Mouse (Mus musculus) embryonic facial prominence, embryonic 10.5 days (tissue): ENCODE data around the gene Gpr63. TPM values are rescaled to one million over a fixed set of nuclear protein-coding genes. Genes with fewer than 3 reads are reported as not detected.
"Not testable (repeated sequence)": the region's sequence is repeated elsewhere in the genome, so short reads cannot be mapped to it uniquely, and the experiment has no call there.

Experiments used
- DNase-seq: peaks from one replicate; pipeline ENCODE4 v3.0.0-alpha.2; 2017; ENCODE audit warnings: low spot score
- H3K27ac ChIP-seq: fragments of 300-500 bp; sonication (generic); replicated peaks from 2 replicates; pipeline ENCODE4 v1.5.1; 2016; ENCODE audit warnings: mild to moderate bottlenecking
- H3K27me3 ChIP-seq: fragments of 300-500 bp; sonication (generic); replicated peaks from 2 replicates; pipeline ENCODE4 v1.6.1; 2016; ENCODE audit warnings: low read depth, mild to moderate bottlenecking; ENCODE audit not compliant: poor library complexity, severe bottlenecking
- H3K36me3 ChIP-seq: fragments of 300-500 bp; sonication (generic); replicated peaks from 2 replicates; pipeline ENCODE4 v1.6.1; 2016; ENCODE audit warnings: mild to moderate bottlenecking, moderate library complexity
- H3K4me1 ChIP-seq: fragments of 300-500 bp; sonication (generic); 2 replicates; pipeline ENCODE4 v1.6.1; 2016
- H3K4me3 ChIP-seq: fragments of 300-500 bp; sonication (generic); 2 replicates; pipeline ENCODE4 v1.5.1; 2016; ENCODE audit warnings: mild to moderate bottlenecking, moderate library complexity
- H3K9me3 ChIP-seq: fragments of 300-500 bp; sonication (generic); 2 replicates; pipeline ENCODE4 v1.6.1; 2016; ENCODE audit warnings: mild to moderate bottlenecking
- WGBS: fragments of 180-500 bp; shearing (Covaris S2); methylation state at CpG from one replicate; pipeline ENCODE4 v1.1.7; 2016; 5-methylcytosine and 5-hydroxymethylcytosine counted together
- polyA plus RNA-seq: library from polyadenylated mRNA; unstranded; fragments of >200 nt; fragmentation: Nextera tagmentation; extraction: Ambion mirVana; gene quantifications from 2 replicates; pipeline ENCODE4 v1.2.1, GENCODE M21; 2016

Gpr63 gene
- 0.95 and 1.5 TPM in 2 replicates for polyA plus RNA-seq

DNA sequence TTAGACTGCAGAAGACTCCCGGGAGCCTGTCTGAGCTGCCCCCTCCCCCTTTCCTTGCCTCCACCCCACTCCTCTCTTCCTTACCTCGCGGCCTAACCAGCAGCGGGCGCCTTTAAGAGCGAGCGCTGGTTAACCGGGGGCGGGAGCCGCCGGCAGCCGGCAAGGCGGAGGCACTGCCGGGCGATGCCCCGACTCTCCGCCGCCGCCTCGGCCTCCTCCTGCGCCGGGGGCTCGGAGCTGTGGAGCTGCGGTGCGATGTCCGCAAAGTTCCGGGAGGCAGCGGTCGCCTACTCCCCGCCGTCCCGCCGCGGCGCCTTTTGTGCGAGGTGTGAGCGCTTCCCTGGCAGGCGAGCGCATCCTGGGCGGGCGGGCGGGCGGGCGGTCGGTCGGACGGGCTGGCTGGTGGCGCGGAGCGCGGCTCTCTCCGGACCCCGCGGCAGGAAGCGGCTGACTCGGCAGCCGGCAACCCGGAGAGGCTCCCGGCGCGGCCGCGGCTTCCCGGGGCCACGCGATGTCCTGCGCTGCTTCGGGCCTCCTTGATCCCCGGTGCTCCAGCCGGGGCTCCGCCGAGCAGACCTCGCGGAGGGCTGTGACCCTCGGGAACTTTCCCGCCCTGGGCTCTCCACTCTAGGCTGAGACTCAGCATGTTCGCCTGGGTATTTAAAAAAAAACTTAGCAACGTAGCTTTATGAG lies at the start of gene Gpr63:
Gene Gpr63 (plus strand): TSS at position 109 of the 693 bp plus-strand sequence.
- Histone ChIP-seq H3K9me3 (no peaks in the 10 kb centered on the region), H3K36me3 (no peaks in the 10 kb centered on the region), H3K4me3 (peak within 1 kb of the TSS; percentile 82), H3K27ac (peak within 1 kb of the TSS; percentile 97), H3K27me3 (0 out of 2 replicates have a peak, but pooled peaks cover 5% of the 10 kb centered on the region), H3K4me1 (peaks cover 18% of the 10 kb centered on the region)
- DNase-seq, result peak; percentile 88
- WGBS, result under 1% methylated on average over 78 of the region's 78 CpGs

DNA sequence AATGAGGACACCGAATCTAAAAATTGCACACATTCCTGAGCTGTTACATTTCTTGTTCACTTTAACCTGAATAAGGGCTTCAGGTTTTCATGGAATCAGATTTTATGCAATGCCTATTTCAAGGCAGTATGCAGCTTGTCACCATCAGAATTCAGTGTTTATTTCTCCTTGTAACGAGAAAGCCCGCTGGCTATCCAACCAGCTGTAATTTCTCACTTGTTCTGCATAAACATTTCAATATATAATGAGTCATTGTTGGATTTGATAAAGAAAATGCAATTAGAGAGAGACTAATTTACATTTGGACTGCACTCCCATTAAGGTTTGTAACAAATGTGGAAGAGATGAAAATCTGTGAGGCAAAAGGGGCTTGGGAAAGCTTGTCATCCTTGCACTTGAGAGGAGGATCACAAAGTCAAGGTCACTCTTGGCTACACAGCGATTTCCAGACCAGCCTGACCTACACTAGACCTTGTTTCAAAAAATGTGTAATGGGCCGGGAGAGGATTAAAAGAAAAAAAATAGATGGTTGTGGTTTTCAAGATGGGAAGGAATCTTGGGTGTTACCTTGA lies 46.1 kb upstream of the Gpr63 start:
- H3K4me1 ChIP-seq, result no peaks in the 10 kb centered on the region
- 86% methylated on average over 5 of the region's 5 CpGs for WGBS
- no peak overlapping the region for H3K27ac ChIP-seq
- H3K27me3 ChIP-seq, result no peaks in the 10 kb centered on the region
- no peaks in the 10 kb centered on the region for H3K36me3 ChIP-seq
- H3K9me3 ChIP-seq, result no peaks in the 10 kb centered on the region
- no peak for DNase-seq
- H3K4me3 ChIP-seq, result no peak overlapping the region

DNA sequence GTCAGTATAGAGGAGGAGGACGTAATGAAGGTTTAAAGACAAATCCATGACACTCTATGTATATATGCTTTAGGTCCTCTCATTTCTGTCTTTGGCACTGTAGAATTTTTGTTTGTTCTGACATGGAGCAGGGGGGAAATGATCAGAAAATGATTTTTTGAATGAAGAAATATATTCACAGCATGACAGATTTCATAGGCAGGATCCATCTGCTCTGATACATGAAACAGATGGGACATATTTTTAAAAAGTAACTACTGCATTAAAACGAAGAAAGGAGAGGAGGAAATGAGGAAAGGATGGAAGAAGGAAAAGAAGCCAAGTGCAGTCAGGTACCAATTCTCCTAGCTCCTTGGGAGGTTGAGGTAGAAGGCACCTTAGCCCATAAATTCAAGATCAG lies 41.5 kb upstream of the Gpr63 start:
- Histone ChIP-seq H3K4me1 (no peaks in the 10 kb centered on the region), H3K4me3 (no peak overlapping the region), H3K9me3 (no peaks in the 10 kb centered on the region), H3K27ac (no peak overlapping the region), H3K27me3 (no peaks in the 10 kb centered on the region), H3K36me3 (no peaks in the 10 kb centered on the region)
- no peak for DNase-seq
- 77% methylated on average over 2 of the region's 2 CpGs for WGBS

DNA sequence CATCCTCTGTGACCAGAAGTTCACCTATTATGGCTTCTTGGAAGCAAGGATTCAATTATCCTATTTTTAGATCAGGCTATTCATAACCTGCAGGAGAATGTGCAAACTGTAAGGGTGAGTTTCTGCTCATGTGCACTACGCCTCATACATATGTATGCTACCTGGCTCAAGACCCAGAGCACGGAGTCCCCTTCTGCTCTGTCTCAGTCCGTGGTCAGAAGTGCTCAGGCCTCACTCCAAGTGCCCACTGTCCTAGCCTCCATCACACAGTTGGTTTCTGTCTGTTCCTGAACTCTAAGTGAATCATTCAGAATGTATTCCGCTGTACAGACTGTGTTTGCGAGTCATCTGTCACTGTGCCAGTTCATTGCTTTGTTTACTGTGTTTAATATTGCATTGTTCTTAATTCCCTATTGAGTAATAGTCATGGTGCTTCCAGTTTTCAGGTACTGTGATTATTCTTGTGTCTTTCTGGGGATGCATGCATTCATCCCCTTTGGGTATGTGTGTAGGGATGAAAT lies 37.9 kb upstream of the Gpr63 start:
- Histone ChIP-seq H3K4me3 (no peak overlapping the region), H3K4me1 (no peaks in the 10 kb centered on the region), H3K27ac (no peak overlapping the region), H3K27me3 (no peaks in the 10 kb centered on the region), H3K36me3 (no peaks in the 10 kb centered on the region), H3K9me3 (no peaks in the 10 kb centered on the region)
- 89% methylated on average over 5 of the region's 5 CpGs for WGBS
- no peak for DNase-seq

DNA sequence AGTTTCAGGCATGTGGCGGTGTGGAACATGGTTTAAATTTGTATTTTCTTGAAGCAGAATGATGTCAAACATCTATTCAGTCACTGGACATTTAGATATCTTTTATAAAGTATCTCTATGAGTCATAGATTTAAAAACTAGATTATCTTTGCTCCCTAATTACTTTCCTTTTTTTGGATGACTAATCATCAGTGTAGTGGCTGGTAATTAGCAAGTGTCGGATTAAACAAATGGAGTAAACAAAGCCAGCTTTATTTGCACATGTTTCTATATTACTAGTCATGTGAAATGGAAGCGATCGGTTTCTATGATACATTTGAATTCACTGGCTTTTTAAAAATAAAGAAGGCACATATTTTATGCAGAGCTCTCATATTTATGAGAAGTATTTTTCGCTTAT lies 37.3 kb upstream of the Gpr63 start:
- H3K27ac ChIP-seq, result no peak overlapping the region
- 88% methylated on average over 5 of the region's 5 CpGs for WGBS

DNA sequence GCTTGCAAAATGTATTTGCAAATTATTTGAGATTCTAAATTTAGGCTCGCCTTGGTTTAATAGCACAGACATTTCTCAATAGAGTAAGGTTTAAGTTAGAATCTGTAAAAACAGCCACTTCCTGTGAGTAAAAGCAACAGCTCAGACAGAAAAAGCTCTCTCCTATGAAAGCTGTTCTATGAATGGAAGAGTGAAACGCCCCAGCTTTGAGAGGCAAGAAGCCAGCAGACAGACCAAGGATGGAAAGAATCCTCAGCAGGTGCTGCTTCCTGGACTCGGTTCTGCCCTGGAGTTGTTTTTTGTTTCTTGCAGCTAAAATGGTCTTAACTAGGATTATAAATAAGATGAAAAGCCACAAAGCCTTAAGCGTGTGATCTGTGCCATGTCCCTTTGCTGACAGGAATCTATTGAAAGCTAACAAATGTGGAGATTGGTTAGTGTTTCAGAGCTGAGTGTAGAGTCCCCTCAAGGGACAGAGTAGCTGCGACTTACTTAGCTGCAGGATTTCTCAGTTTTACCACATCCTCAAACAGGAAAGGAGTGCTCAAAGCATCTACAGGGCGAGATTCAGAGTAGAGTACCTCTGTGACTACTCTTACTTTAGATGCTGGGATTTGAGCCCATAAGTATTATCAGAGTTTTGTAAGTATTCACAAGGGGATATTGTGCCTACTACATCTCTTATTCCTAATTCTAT lies 23.3 kb upstream of the Gpr63 start:
- H3K9me3 ChIP-seq, result no peaks in the 10 kb centered on the region
- no peak overlapping the region for H3K4me3 ChIP-seq
- WGBS, result 57% methylated on average over 6 of the region's 6 CpGs

More for the DNA sequence above, 37.3 kb upstream of the Gpr63 start:
- Histone ChIP-seq H3K4me3 (no peak overlapping the region), H3K4me1 (no peaks in the 10 kb centered on the region), H3K36me3 (no peaks in the 10 kb centered on the region), H3K9me3 (no peaks in the 10 kb centered on the region), H3K27me3 (no peaks in the 10 kb centered on the region)
- DNase-seq, result no peak

DNA sequence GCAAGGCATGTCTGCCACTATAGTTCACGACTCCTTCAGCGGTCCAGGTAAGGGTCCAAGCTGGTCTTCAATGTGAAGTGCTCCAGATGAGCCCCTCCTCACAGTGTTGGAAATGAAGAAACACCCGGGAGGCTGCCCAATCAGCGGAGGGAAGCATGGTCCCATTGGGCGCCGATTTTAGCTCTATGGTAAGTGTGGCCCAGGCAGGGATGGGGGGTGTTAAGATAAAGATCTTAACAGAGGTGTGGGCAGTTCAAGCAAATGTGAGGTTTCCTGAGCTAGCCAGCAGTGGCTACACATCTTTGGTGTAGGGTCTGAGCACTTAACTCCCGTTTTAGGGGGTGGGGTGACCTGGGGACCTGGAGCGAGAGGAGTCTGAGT lies 299 bp upstream of the Gpr63 start:
- Histone ChIP-seq H3K36me3 (no peaks in the 10 kb centered on the region), H3K27ac (peak overlapping the region; percentile 97), H3K4me3 (peak overlapping the region; percentile 82), H3K4me1 (peaks cover 18% of the 10 kb centered on the region), H3K9me3 (no peaks in the 10 kb centered on the region), H3K27me3 (0 out of 2 replicates have a peak, but pooled peaks cover 5% of the 10 kb centered on the region)
- DNase-seq, result no peak
- 6% methylated on average over 8 of the region's 8 CpGs for WGBS

More for the DNA sequence above, 23.3 kb upstream of the Gpr63 start:
- no peaks in the 10 kb centered on the region for H3K36me3 ChIP-seq
- no peaks in the 10 kb centered on the region for H3K4me1 ChIP-seq
- no peak for DNase-seq
- no peak overlapping the region for H3K27ac ChIP-seq
- H3K27me3 ChIP-seq, result no peaks in the 10 kb centered on the region

DNA sequence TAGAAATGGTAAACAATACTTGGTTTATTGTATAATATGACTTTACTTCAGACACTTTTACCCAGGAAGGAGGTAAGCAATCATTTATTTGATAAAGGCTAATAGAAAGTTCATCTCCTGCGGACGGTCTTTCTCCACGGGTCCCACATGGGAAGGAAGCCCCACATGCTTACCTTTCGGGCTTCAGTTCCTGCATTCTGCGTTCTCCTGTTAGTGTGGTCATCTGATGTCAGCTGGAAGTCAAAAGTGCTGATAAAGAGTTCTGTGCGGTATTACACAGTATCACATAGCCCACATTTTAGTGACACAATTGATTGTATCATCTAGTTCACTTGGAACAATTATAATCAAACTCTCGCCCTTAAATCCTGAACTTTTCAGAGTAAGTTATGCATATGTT lies 1.0 kb downstream of the Gpr63 start:
- WGBS, result 20% methylated on average over 7 of the region's 7 CpGs
- DNase-seq, result peak; percentile 30
- H3K4me3 ChIP-seq, result peak overlapping the region; percentile 82
- no peaks in the 10 kb centered on the region for H3K36me3 ChIP-seq
- H3K27me3 ChIP-seq, result 0 out of 2 replicates have a peak, but pooled peaks cover 5% of the 10 kb centered on the region
- H3K27ac ChIP-seq, result no peak overlapping the region
- no peaks in the 10 kb centered on the region for H3K9me3 ChIP-seq
- peaks cover 18% of the 10 kb centered on the region for H3K4me1 ChIP-seq

DNA sequence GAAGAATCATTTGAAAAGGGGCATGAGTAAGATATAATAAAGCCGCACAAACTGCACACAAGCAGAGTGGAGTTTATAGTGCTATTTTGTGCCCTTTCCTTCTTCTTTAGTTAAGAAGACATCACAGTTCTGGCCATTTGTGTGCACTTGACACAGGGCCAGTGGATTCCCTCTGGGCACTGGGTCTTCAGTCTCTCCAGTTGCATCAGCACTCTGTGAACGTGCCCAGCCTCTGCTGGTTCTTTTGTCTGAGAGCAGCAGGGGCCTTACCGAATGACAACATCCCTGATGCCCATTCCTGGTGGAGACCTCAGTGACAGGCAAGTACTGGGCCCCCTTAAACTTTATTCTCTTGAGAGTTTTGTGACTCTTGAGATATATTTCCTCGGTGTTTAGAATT lies 12.4 kb downstream of the Gpr63 start:
- Histone ChIP-seq H3K27me3 (no peaks in the 10 kb centered on the region), H3K4me1 (no peaks in the 10 kb centered on the region; the same call in 1 of the 2 replicates), H3K36me3 (peaks cover 7% of the 10 kb centered on the region; the same call in 1 of the 2 replicates), H3K27ac (no peak overlapping the region), H3K9me3 (0 out of 2 replicates have a peak, but pooled peaks cover 2% of the 10 kb centered on the region), H3K4me3 (no peak overlapping the region)
- no peak for DNase-seq
- 55% methylated on average over 4 of the region's 4 CpGs for WGBS

DNA sequence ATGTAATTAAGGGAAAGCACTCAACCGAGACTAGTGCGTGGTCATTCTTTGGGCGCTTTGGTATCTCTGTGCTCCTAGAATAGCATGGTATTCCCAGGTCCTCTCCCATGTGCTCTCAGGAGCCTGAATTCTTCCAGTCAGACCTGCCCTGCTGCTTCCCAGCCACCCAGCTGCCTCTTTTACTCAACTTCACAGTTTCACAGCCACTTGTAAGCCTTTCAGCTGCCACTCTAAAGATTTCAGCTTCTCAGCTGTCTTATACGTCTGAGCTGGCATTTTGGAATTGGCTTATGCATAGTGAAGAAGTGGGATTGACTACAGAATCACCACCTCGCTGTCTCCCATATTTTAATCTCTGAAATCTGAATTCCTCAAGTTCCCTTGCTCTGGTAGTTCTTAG lies 19.4 kb downstream of the Gpr63 start:
- Histone ChIP-seq H3K27me3 (no peaks in the 10 kb centered on the region), H3K4me3 (no peak overlapping the region), H3K27ac (no peak overlapping the region), H3K9me3 (0 out of 2 replicates have a peak, but pooled peaks cover 2% of the 10 kb centered on the region), H3K4me1 (no peaks in the 10 kb centered on the region), H3K36me3 (peaks cover 14% of the 10 kb centered on the region)
- WGBS, result 88% methylated on average over 5 of the region's 5 CpGs
- no peak for DNase-seq

DNA sequence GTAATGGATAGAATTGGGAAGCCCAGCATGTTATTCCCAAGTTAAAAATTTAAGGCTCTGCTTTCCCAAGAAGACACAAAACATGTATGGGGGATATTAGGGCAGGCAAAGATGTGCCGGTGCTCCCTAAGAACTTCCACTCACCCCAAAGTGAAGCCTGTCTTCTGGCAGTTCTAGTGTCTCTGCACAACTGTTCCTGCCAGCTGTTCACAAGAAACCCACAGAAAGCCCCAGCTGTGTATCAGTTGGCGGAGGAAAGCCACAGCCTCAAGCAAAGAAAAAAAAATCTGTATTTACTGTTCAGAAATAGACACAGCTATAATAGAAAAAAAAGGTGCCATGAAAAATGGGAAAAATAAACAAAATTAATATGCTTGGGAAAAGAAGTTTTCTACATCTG lies 25.3 kb downstream of the Gpr63 start:
- H3K27me3 ChIP-seq, result no peaks in the 10 kb centered on the region
- DNase-seq, result no peak
- H3K36me3 ChIP-seq, result peaks cover 6% of the 10 kb centered on the region
- H3K9me3 ChIP-seq, result 0 out of 2 replicates have a peak, but pooled peaks cover 2% of the 10 kb centered on the region
- H3K4me3 ChIP-seq, result no peak overlapping the region
- no peak overlapping the region for H3K27ac ChIP-seq
- no peaks in the 10 kb centered on the region for H3K4me1 ChIP-seq
- WGBS, result 86% methylated on average over 2 of the region's 2 CpGs

DNA sequence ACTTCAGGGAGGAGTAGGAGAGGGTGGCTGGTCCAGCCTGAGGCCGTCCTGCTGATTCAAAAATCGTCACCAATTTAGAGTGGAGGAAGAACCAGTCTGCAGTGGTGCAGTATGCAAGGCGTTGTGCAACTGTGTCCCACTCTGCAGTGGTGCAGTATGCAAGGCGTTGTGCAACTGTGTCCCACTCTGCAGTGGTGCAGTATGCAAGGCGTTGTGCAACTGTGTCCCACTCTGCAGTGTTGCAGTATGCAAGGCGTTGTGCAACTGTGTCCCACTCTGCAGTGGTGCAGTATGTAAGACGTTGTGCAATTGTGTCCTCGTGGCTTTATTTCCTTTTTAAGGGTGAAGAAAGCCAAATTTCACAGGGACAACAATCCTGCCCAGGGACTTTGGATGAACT lies 43.1 kb downstream of the Gpr63 start:
- 89% methylated on average over 8 of the region's 8 CpGs for WGBS
- not testable (repeated sequence) for H3K27me3 ChIP-seq, H3K9me3 ChIP-seq, DNase-seq, H3K4me1 ChIP-seq, H3K4me3 ChIP-seq, H3K27ac ChIP-seq
- H3K36me3 ChIP-seq, result peaks cover 28% of the 10 kb centered on the region
